Mouse (Mus musculus): ENCODE measurements around the gene Rprd1b.

DNA sequence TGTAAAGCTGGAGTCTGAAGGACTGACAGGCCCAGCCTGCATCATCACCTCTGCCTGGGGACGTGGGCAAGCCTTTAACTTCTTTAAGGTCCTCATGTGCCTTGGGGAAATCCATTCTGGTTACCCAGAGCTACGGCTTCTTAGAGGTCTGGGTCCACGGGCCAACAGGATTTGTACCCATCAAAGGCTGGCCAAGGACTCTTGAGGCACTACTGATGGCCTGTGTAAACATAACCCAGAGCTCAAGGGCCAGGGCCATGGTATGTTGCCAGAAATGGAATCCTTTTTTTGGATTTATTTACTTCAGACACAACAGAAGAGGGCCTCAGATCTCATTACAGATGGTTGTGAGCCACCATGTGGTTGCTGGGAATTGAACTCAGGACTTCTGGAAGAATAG is 45.6 kb upstream of the Rprd1b start:
- TF ChIP-seq CTCF (IDR thresholded peaks at IDR 0.05; ENCODE audit: extremely low read depth, insufficient read depth, low read length) (no peak), POLR2A (IDR thresholded peaks at IDR 0.05; ENCODE audit: extremely low read depth, insufficient read depth, low read length) (no peak)

All from cortical plate, adult 2 months (tissue).